Mouse (Mus musculus) small intestine, adult 10 weeks (tissue): ENCODE results near the gene Drd5. TPM values are rescaled to one million over a fixed set of nuclear protein-coding genes. Genes with fewer than 3 reads are reported as not detected.

ENCODE experiments used
- polyA plus RNA-seq: library from polyadenylated mRNA; stranded (reverse); fragments of 350-450 nt; fragmentation: Illumina TruSeq; extraction: RNeasy Lipid Tissue Mini Kit (QIAGEN cat#74804); gene quantifications from one replicate; pipeline ENCODE4 v1.2.3, GENCODE M21; 2014; ENCODE audit warnings: low replicate concordance

Drd5 gene
- not detected for polyA plus RNA-seq

GRCm38 (mm10) chr5:38318966-38319786, at the start of gene Drd5:
Gene Drd5, plus strand, starts transcription at chr5:38319367.

DNA sequence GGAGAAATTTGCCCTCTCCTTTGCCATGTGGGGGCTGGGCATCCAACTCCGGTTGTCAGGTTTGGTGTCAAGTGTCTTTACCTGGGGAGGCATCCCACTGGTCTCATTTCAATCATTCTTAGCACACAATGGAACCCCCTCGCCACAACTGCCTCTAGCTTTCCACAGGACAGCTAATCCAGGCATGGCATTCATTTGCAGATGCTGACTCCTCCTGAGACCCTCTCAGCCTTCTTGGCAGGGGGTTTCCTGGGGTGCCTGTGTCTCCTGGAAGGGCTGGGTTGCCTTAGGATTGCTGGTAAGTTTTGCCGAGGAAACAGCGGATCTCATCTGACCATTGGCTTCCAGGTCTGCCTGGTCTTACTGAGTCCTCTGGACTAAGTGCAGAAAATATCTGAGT, 43.4 kb upstream of the Drd5 start, which contains the start of gene Otop1:
TSS of gene Otop1 (plus strand) at position 202 of the 400 bp plus-strand sequence.

Other genes starting within 250 kb of the Drd5 start
- 1.2 TPM for gene Nsg1, start 159.5 kb upstream of the Drd5 start, polyA plus RNA-seq
- gene Zbtb49, start 98.9 kb upstream of the Drd5 start, polyA plus RNA-seq, result 1.4 TPM
- gene Lyar, start 98.9 kb upstream of the Drd5 start, polyA plus RNA-seq, result 33.8 TPM
- gene Tmem128, start 59.2 kb upstream of the Drd5 start, polyA plus RNA-seq, result 56.5 TPM
- gene Otop1, start 43.4 kb upstream of the Drd5 start, polyA plus RNA-seq, result not detected
- gene Slc2a9, start 183.8 kb downstream of the Drd5 start, polyA plus RNA-seq, result 27.2 TPM
- gene Wdr1, start 243.9 kb downstream of the Drd5 start, polyA plus RNA-seq, result 80.5 TPM